Mouse (Mus musculus) liver, adult 2 months (tissue): ENCODE measurements at regions not wholly inside any gene's neighbourhood (a gene's known extent, or its start where the extent isn't known, plus 50 kb on each side); places are given as distances from the start of the nearest gene placed in this dataset.

ENCODE experiments used
- DNase-seq: peaks from one replicate; pipeline ENCODE4 v3.0.0-alpha.2; 2011; ENCODE audit warnings: low read depth, low spot score; ENCODE audit errors: extremely low read depth
- H3K27ac ChIP-seq: fragments of 200-500 bp; replicated peaks from 2 replicates; pipeline ENCODE4 v1.5.1; 2012; ENCODE audit warnings: low read depth, mild to moderate bottlenecking, control low read depth, inconsistent platforms, low read length; ENCODE audit not compliant: insufficient read depth
- H3K27me3 ChIP-seq: fragments of 200-500 bp; 2 replicates; pipeline ENCODE4 v1.6.1; 2012; ENCODE audit warnings: mild to moderate bottlenecking, moderate library complexity, low read length, inconsistent platforms; ENCODE audit not compliant: control insufficient read depth, insufficient read depth
- H3K36me3 ChIP-seq: fragments of 200-500 bp; 2 replicates; pipeline ENCODE4 v1.6.1; 2012; ENCODE audit warnings: low read length, inconsistent platforms; ENCODE audit not compliant: control insufficient read depth, insufficient read depth
- H3K4me1 ChIP-seq: fragments of 200-500 bp; 2 replicates; pipeline ENCODE4 v1.6.1; 2011; ENCODE audit warnings: low read length; ENCODE audit not compliant: control insufficient read depth, insufficient read depth
- H3K4me3 ChIP-seq: fragments of 200-500 bp; 2 replicates; pipeline ENCODE4 v1.5.1; 2011; ENCODE audit warnings: low read depth, mild to moderate bottlenecking, control low read depth, low read length, moderate library complexity; ENCODE audit not compliant: insufficient read depth
- H3K79me2 ChIP-seq: fragments of 200-500 bp; 2 replicates; pipeline ENCODE4 v1.6.1; 2012; ENCODE audit warnings: inconsistent platforms, mild to moderate bottlenecking, low read length, moderate library complexity; ENCODE audit not compliant: control insufficient read depth, insufficient read depth
- H3K9ac ChIP-seq: fragments of 200-500 bp; 2 replicates; pipeline ENCODE4 v1.6.1; 2012; ENCODE audit warnings: low read depth, mild to moderate bottlenecking, control low read depth, inconsistent platforms, low read length
- CTCF ChIP-seq: fragments of 200-500 bp; IDR thresholded peaks from 2 replicates; pipeline ENCODE4 v1.5.1; 2011; ENCODE audit warnings: low read depth, low read length, control low read depth
- POLR2A ChIP-seq: fragments of 200-500 bp; IDR thresholded peaks from 2 replicates; pipeline ENCODE4 v1.6.1; 2011; ENCODE audit warnings: low read length, control low read depth; ENCODE audit not compliant: insufficient read depth; ENCODE audit errors: extremely low read depth
- WGBS: fragments of 180-500 bp; shearing (Covaris S2); methylation state at CpG from one replicate; pipeline ENCODE4 v1.1.7; 2018; 5-methylcytosine and 5-hydroxymethylcytosine counted together

- Histone ChIP-seq H3K79me2 (no peaks in the 10 kb centered on the region), H3K4me3 (no peak overlapping the region), H3K9ac (no peak overlapping the region), H3K27ac (no peak overlapping the region), H3K27me3 (no peaks in the 10 kb centered on the region), H3K4me1 (no peaks in the 10 kb centered on the region), H3K36me3 (no peaks in the 10 kb centered on the region)
- WGBS = 67% methylated on average over 15 of the region's 15 CpGs
- DNase-seq = no peak
- TF ChIP-seq CTCF (no peak), POLR2A (no peak)
Observed at GRCm38 (mm10) chr13:47777206-47778099, 483.6 kb upstream of the Id4 start.

DNA sequence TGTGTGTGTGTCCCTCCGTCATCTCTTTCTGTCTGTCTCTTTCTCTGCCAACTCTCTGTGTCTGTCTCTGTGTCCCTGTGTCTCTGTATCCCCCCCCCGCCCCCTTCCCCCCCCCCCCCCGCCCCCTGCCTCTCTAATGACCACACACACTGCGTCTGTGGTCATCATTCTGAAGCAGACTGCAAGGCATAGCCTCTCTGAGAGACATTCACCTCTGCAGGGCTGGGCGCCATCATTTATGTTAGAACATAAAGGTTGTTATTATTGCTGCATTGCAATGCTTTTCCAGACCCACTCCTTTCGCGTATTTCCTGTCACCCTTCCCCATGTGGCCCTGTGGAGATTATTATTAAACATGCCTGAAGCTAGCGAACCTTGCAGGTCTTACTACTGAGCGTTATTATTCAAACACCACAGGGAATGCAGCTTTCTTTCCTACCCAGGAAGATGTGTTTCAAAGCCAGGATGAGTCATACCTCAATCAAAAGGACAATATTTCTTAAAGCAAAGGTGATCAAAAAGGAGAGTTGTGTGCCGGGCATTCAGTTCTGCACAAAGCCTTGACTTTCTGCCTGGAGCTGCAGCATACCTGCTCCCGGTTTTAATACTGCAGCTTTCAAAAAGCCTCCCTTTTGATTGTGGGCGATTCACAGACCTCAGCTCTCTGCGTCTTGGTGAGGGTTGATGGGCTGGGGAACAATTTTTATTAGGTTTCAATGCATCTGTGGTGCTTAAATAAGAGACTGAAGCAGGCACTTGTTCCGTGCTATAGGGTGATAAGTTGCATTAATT is 482.6 kb upstream of the Id4 start:
- no peaks in the 10 kb centered on the region for H3K4me1 ChIP-seq
- 76% methylated on average over 12 of the region's 14 CpGs for WGBS
- no peaks in the 10 kb centered on the region for H3K79me2 ChIP-seq
- H3K9ac ChIP-seq = no peak overlapping the region
- H3K4me3 ChIP-seq = no peak overlapping the region
- H3K36me3 ChIP-seq = no peaks in the 10 kb centered on the region
- no peak for DNase-seq
- no peaks in the 10 kb centered on the region for H3K27me3 ChIP-seq
- no peak overlapping the region for H3K27ac ChIP-seq
- TF ChIP-seq POLR2A (no peak), CTCF (no peak)

- no peak for DNase-seq
- Histone ChIP-seq H3K36me3 (no peaks in the 10 kb centered on the region), H3K4me3 (no peak overlapping the region), H3K79me2 (no peaks in the 10 kb centered on the region), H3K4me1 (no peaks in the 10 kb centered on the region), H3K27me3 (no peaks in the 10 kb centered on the region), H3K27ac (no peak overlapping the region), H3K9ac (no peak overlapping the region)
- 91% methylated on average over 3 of the region's 3 CpGs for WGBS
- no peak for TF ChIP-seq POLR2A
- no peak for TF ChIP-seq CTCF
Observed at GRCm38 (mm10) chr13:47784406-47784805, 476.6 kb upstream of the Id4 start.

- Histone ChIP-seq H3K36me3 (no peaks in the 10 kb centered on the region), H3K27me3 (no peaks in the 10 kb centered on the region), H3K9ac (no peak overlapping the region), H3K4me3 (no peak overlapping the region), H3K4me1 (no peaks in the 10 kb centered on the region), H3K79me2 (no peaks in the 10 kb centered on the region), H3K27ac (no peak overlapping the region)
- WGBS = 80% methylated on average over 4 of the region's 4 CpGs
- TF ChIP-seq CTCF (no peak), POLR2A (no peak)
- no peak for DNase-seq
Observed at GRCm38 (mm10) chr13:47797859-47798258, 463.2 kb upstream of the Id4 start.

- TF ChIP-seq POLR2A (no peak), CTCF (no peak)
- DNase-seq = no peak
- Histone ChIP-seq H3K27ac (no peak overlapping the region), H3K4me3 (no peak overlapping the region), H3K9ac (no peak overlapping the region), H3K27me3 (no peaks in the 10 kb centered on the region), H3K79me2 (no peaks in the 10 kb centered on the region), H3K4me1 (no peaks in the 10 kb centered on the region), H3K36me3 (no peaks in the 10 kb centered on the region)
- WGBS = 74% methylated on average over 6 of the region's 6 CpGs
Observed at GRCm38 (mm10) chr13:47811711-47812415, 449.2 kb upstream of the Id4 start.
